Mouse (Mus musculus): ENCODE data around the gene Lyrm4. TPM values are rescaled to one million over a fixed set of nuclear protein-coding genes. Genes with fewer than 3 reads are reported as not detected.

Gene Lyrm4
- 7.2 TPM for polyA plus RNA-seq (2017; shearing (Covaris generic))

GRCm38 (mm10) chr13:36117143-36118014 lies at the start of gene Lyrm4, which contains the start of gene Fars2:
Gene Lyrm4, minus strand, starts transcription at chr13:36117526.
Gene Fars2, plus strand, starts transcription at chr13:36117412.

GRCm38 (mm10) chr13:35958539-35958938 lies 158.8 kb downstream of the Lyrm4 start, which contains the start of gene Ppp1r3g:
Gene Ppp1r3g, plus strand, starts transcription at chr13:35958839.

Other genes starting within 250 kb of the Lyrm4 start
- 12.5 TPM for gene Rpp40, start 211.2 kb downstream of the Lyrm4 start, polyA plus RNA-seq (2017; shearing (Covaris generic))
- not detected for gene Ppp1r3g, start 158.7 kb downstream of the Lyrm4 start, polyA plus RNA-seq (2017; shearing (Covaris generic))
- 37.4 TPM for gene Fars2, start 114 bp downstream of the Lyrm4 start, polyA plus RNA-seq (2017; shearing (Covaris generic))